Mouse (Mus musculus) bone marrow, adult 2 months (tissue): Measurements from ENCODE around the gene Arhgap15. TPM values are rescaled to one million over a fixed set of nuclear protein-coding genes. Genes with fewer than 3 reads are reported as not detected.
A peak's percentile ranks its signal among the peaks of the same experiment; 100 is the strongest.

ENCODE experiments used
- H3K27ac ChIP-seq: fragments of 200-500 bp; 2 replicates; pipeline ENCODE4 v1.5.1; 2012; ENCODE audit warnings: low read depth, mild to moderate bottlenecking, control low read depth, inconsistent platforms, low read length; ENCODE audit not compliant: control insufficient read depth, poor library complexity, insufficient read depth
- H3K4me1 ChIP-seq: fragments of 200-500 bp; 2 replicates; pipeline ENCODE4 v1.6.1; 2011; ENCODE audit warnings: low read length; ENCODE audit not compliant: control insufficient read depth, insufficient read depth
- H3K4me3 ChIP-seq: fragments of 200-500 bp; replicated peaks from 2 replicates; pipeline ENCODE3; 2011; ENCODE audit warnings: mild to moderate bottlenecking, low read depth, low read length, control low read depth; ENCODE audit not compliant: control insufficient read depth
- CTCF ChIP-seq: fragments of 200-500 bp; IDR thresholded peaks from 2 replicates; pipeline ENCODE4 v1.5.1; 2011; ENCODE audit warnings: low read length, control low read depth; ENCODE audit not compliant: control insufficient read depth, insufficient read depth
- POLR2A ChIP-seq: fragments of 200-500 bp; IDR thresholded peaks from 2 replicates; pipeline ENCODE4 v1.6.1; 2011; ENCODE audit warnings: low read depth, mild to moderate bottlenecking, control low read depth, low read length, borderline replicate concordance; ENCODE audit not compliant: control insufficient read depth
- WGBS: fragments of 180-500 bp; shearing (Covaris S2); methylation state at CpG from one replicate; pipeline ENCODE4 v1.1.7; 2018; 5-methylcytosine and 5-hydroxymethylcytosine counted together
- polyA plus RNA-seq: library from polyadenylated mRNA; stranded (reverse); fragments of >200 nt; gene quantifications from 2 replicates; pipeline ENCODE4 v1.2.4, GENCODE M21; 2011; ENCODE audit warnings: low replicate concordance; ENCODE audit not compliant: missing spikeins, insufficient read depth, insufficient read length

The Arhgap15 gene
- polyA plus RNA-seq, 1 experiment = 14.5 TPM

GRCm38 (mm10) chr2:43764456-43764855, 15.8 kb downstream of the Arhgap15 start:
- H3K4me1 ChIP-seq = peaks cover 3% of the 10 kb centered on the region; the same call in 1 of the 2 replicates
- WGBS = 88% methylated on average over 1 of the region's 1 CpGs
- H3K4me3 ChIP-seq = no peak overlapping the region
- H3K27ac ChIP-seq = no peak overlapping the region
- TF ChIP-seq CTCF = no peak
- TF ChIP-seq POLR2A = no peak

- Histone ChIP-seq H3K4me3 (no peak overlapping the region), H3K4me1 (peaks cover 3% of the 10 kb centered on the region; the same call in 1 of the 2 replicates), H3K27ac (no peak overlapping the region)
- WGBS = 73% methylated on average over 3 of the region's 3 CpGs
- TF ChIP-seq CTCF (no peak), POLR2A (no peak)
These were observed 17.6 kb downstream of the Arhgap15 start for GRCm38 (mm10) chr2:43766200-43766599.

- TF ChIP-seq POLR2A (no peak), CTCF (no peak)
- Histone ChIP-seq H3K4me1 (peaks cover 5% of the 10 kb centered on the region), H3K27ac (no peak overlapping the region), H3K4me3 (no peak overlapping the region)
- 82% methylated on average over 2 of the region's 2 CpGs for WGBS
These were observed 21.4 kb downstream of the Arhgap15 start for GRCm38 (mm10) chr2:43769850-43770570.

DNA sequence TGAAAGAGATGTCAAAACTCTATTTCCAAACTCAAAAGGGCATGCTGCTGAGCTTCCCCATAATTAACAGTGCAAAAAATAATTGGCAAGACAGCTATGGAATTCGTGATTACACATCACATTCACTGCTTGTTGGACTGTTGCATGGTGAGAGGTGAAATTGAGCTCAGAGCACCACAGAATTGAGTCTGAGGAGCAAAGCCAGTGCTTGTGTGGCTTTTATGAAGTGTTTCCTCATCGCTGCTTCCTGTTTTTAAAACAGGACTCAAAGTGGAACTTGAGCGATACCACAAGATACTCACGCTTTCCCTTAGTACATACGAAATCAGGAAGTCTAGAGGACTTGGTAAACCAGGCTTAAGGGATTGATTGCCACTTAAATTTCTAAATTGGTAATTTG, 24.0 kb downstream of the Arhgap15 start:
- WGBS = 4% methylated on average over 5 of the region's 5 CpGs
- no peak overlapping the region for H3K4me3 ChIP-seq
- H3K27ac ChIP-seq = peak overlapping the region; percentile 42; the same call in 1 of the 2 replicates
- H3K4me1 ChIP-seq = peaks cover 5% of the 10 kb centered on the region
- TF ChIP-seq POLR2A (no peak), CTCF (no peak)

GRCm38 (mm10) chr2:43782157-43782556, 33.5 kb downstream of the Arhgap15 start:
- no peak overlapping the region for H3K4me3 ChIP-seq
- TF ChIP-seq CTCF (no peak), POLR2A (no peak)
- H3K4me1 ChIP-seq = no peaks in the 10 kb centered on the region
- WGBS = 92% methylated on average over 3 of the region's 3 CpGs
- no peak overlapping the region for H3K27ac ChIP-seq

DNA sequence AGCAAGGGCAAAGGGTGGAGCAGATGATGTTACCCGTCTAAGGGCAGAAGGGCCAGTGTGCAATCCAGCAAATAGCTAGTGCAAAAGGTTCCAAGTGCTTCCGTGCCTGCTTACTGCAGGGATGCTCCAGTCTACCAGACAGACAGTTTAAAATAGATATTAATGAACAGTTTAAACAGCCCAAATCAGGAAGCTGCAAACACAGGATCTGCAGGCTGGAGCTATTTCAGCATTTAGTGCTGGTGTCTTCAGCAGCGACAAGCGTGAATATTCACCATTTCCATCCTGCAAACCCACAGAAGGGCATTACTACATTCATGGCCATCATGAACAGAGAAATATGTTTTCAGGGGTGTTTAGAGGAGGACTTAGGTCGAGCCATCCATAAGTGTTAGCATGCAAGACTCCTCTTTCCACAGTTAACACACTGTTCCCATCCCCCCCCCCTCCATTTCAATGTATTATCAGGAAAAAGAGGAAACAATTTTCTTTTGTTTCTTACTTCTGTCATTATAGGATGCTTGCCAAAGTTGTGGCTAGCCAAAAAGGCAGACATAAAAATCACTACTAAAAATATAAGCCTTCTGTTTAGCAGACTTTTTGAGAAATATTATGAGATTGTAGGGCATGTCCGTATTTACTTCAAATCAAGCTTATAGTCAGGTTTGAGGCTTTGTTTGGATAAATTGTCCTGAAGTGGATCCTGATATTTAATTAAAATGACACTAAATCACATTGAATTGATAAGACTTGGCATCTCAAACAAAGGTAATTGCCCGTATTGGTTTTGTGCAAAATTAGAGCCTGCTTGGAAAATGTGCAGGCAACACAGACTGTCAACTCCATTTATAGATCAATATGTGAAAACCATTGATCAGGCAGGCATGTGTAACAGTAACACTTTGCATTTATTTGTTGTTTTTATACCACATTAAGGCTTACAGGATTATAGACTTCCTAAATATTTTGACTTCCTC, 35.4 kb downstream of the Arhgap15 start:
- TF ChIP-seq CTCF (no peak), POLR2A (no peak)
- WGBS = 35% methylated on average over 7 of the region's 7 CpGs
- Histone ChIP-seq H3K27ac (no peak overlapping the region), H3K4me3 (no peak overlapping the region), H3K4me1 (no peaks in the 10 kb centered on the region)

DNA sequence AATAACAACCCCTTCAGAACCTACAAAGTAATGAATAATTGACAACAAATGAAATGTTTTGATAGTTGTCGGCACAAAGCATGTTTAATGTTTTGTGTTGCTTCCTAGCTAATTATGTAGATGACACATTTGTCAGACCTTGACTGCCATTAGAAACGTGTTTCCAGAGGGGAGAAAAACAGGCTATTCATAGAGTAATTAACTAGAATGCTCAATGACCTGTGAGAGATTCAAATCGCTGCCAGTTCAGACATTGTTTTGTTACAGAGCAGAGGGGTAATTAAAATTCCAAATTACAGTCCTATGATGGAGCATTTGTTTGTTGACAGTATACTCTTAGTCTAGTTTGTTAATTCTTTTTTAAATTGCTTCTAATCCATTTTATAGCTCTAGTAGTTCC, 37.5 kb downstream of the Arhgap15 start:
- WGBS = 84% methylated on average over 3 of the region's 3 CpGs
- Histone ChIP-seq H3K4me3 (no peak overlapping the region), H3K27ac (no peak overlapping the region), H3K4me1 (no peaks in the 10 kb centered on the region)
- no peak for TF ChIP-seq CTCF
- no peak for TF ChIP-seq POLR2A

DNA sequence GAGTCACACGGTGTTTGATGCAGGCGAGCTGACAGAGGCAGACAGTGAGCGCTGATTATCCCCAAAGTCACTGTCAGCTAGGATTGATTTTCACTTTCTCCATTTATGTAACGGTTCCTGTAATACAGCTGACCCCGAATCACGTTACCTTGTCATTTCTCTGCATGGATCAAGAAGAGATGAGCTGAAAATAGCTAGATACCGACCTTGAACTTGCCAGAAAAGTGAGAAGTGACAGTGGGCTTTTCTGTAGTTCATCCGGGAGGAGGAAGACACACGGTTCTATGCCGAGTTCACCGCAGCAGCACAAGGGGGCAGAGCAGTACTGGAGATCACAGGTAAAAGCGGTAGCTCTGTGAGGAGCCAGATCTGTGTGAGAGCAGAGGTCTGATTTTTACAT, 38.5 kb downstream of the Arhgap15 start:
- no peak overlapping the region for H3K4me3 ChIP-seq
- TF ChIP-seq POLR2A (no peak), CTCF (no peak)

DNA sequence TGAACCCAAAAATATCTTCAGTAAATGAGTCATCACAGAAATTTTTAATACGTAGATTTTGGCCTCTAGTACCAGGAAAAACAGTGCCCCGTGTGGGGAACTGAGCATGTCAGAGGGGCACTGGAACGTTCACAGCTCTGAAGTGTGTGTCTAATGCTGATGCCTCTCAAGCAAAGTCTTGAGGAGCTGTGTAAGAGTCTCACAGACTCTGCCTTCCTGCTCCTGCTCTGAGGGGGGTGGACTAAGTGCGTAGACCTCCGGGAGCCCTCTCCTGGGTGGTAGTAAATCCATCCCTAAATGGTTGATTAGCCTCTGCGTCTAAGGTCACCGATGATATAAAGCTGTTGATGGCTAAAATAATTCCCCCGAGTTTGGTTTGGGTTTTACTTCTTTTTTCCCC, 39.9 kb downstream of the Arhgap15 start:
- TF ChIP-seq POLR2A (no peak), CTCF (no peak)
- Histone ChIP-seq H3K27ac (no peak overlapping the region), H3K4me3 (no peak overlapping the region), H3K4me1 (no peaks in the 10 kb centered on the region; the same call in 1 of the 2 replicates)
- WGBS = 81% methylated on average over 8 of the region's 8 CpGs

More for the DNA sequence above, 38.5 kb downstream of the Arhgap15 start:
- Histone ChIP-seq H3K4me1 (no peaks in the 10 kb centered on the region), H3K27ac (no peak overlapping the region)
- 72% methylated on average over 12 of the region's 12 CpGs for WGBS
